Mouse (Mus musculus): Measurements from ENCODE around the gene Ccdc88c. TPM values are rescaled to one million over a fixed set of nuclear protein-coding genes. Genes with fewer than 3 reads are reported as not detected.

The Ccdc88c gene
- total and polyA plus RNA-seq, 3 experiments: 3.6 to 5.4 (median 5.2) TPM

DNA sequence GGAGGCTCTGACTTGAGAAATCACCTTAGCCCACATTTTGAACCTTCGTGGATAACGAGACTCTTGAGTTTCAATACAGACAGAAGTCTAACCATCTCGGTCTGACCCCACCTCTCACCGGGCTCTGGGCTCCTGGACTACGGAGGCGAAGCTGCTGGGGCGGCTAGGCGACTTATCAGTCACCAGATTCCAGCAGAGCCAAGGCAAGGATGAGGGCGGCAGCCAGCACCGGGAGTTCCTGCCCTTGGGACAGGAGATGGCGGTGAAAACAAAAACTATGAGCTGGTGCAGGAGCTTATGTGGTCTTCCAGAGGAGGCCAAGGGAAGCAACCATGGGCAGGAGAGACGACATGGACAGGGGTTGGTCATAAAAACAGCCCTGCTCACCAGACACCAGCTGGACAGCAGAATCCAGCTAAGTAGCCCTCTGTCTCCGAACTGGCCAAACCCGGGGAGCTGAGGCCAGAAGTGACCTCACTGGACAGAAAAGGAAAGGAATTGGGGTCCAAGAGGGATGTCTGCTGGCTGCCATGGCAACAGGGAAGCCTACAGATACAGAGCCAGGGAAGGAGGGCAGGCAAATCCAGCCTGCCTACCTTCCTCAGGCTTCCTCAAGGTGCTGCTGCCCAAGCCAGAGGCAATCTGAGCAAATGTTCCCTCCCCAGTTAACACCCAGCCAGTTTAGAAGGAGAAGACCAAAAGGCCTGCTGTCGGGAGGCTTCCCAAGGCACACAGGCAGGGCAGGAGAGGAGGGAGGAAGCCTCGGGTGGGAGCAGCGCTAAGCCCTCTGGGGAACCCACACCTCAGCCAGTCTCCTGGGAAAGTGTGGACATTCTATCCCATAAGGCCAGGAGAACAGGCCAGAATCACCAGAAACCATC lies 16.4 kb downstream of the Ccdc88c start:
- no peaks in the 10 kb centered on the region for H3K27me3 ChIP-seq (ENCODE audit: control insufficient read depth, insufficient read depth, low read length)
- H3K79me2 ChIP-seq (replicated peaks; ENCODE audit: control insufficient read depth, insufficient read depth, low read length): no peaks in the 10 kb centered on the region
- 0 out of 2 replicates have a peak overlapping the region, but pooled peaks have one; percentile 7 for H3K4me3 ChIP-seq
- H3K9ac ChIP-seq (ENCODE audit: low read depth, low read length): no peak overlapping the region
- WGBS: 18% methylated on average over 17 of the region's 17 CpGs
- H3K4me1 ChIP-seq (ENCODE audit: control insufficient read depth, insufficient read depth, low read length): peaks cover 42% of the 10 kb centered on the region
- peak overlapping the region; percentile 45 for H3K27ac ChIP-seq
- intact Hi-C loops (cut with DNase I): loop anchor here (2.0 to 10.0 kb wide), 2 partner anchors 14 to 238 kb away; partner anchors contain the start of gene Dglucy
- TF ChIP-seq CTCF (IDR thresholded peaks at IDR 0.05) (no peak), EP300 (IDR thresholded peaks at IDR 0.05; ENCODE audit: insufficient read depth, low read depth, low read length) (no peak), POLR2A (IDR thresholded peaks at IDR 0.05; ENCODE audit: insufficient read depth, low read depth, low read length) (no peak)
- DNase-seq: peak; percentile 58 to 63
- H3K36me3 ChIP-seq (ENCODE audit: control insufficient read depth, insufficient read depth, low read length): no peaks in the 10 kb centered on the region; the same call in 1 of the 2 replicates

DNA sequence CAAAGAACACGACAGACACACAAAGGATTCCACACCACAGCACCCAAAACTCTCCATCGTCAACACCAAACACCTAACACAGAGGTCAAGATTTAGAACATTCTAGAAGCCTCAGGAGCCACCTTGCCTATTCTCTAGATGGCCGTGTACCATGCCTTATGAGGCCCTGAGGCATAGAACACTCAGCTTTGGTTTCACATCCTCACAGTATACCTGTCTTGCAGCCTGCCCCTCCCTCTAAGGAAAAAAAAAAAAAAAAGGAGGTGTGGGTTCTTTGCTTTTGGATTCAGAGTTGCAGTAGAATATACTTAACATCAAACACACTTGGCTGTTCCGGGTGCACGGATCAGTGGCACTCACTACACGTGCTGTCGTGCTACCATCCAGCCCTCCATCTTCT lies 17.8 kb downstream of the Ccdc88c start:
- WGBS: 95% methylated on average over 7 of the region's 7 CpGs
- DNase-seq: no peak
- Histone ChIP-seq H3K27ac (no peak overlapping the region), H3K9ac (ENCODE audit: low read depth, low read length) (no peak overlapping the region), H3K27me3 (ENCODE audit: control insufficient read depth, insufficient read depth, low read length) (no peaks in the 10 kb centered on the region), H3K79me2 (replicated peaks; ENCODE audit: control insufficient read depth, insufficient read depth, low read length) (no peaks in the 10 kb centered on the region), H3K36me3 (ENCODE audit: control insufficient read depth, insufficient read depth, low read length) (no peaks in the 10 kb centered on the region; the same call in 1 of the 2 replicates), H3K4me3 (no peak overlapping the region), H3K4me1 (ENCODE audit: control insufficient read depth, insufficient read depth, low read length) (peaks cover 41% of the 10 kb centered on the region)
- intact Hi-C loops (cut with DNase I): loop anchor here (10.0 kb wide), 1 partner anchor 236 kb away; the partner anchor contains the start of gene Dglucy
- TF ChIP-seq POLR2A (IDR thresholded peaks at IDR 0.05; ENCODE audit: insufficient read depth, low read depth, low read length) (no peak), EP300 (IDR thresholded peaks at IDR 0.05; ENCODE audit: insufficient read depth, low read depth, low read length) (no peak), CTCF (IDR thresholded peaks at IDR 0.05) (no peak)

GRCm38 (mm10) chr12:101010148-101010920 lies 18.5 kb downstream of the Ccdc88c start:
- 60% methylated on average over 10 of the region's 10 CpGs for WGBS
- Histone ChIP-seq H3K27ac (no peak overlapping the region), H3K36me3 (ENCODE audit: control insufficient read depth, insufficient read depth, low read length) (no peaks in the 10 kb centered on the region; the same call in 1 of the 2 replicates), H3K4me1 (ENCODE audit: control insufficient read depth, insufficient read depth, low read length) (peaks cover 38% of the 10 kb centered on the region), H3K4me3 (no peak overlapping the region), H3K9ac (ENCODE audit: low read depth, low read length) (no peak overlapping the region), H3K79me2 (replicated peaks; ENCODE audit: control insufficient read depth, insufficient read depth, low read length) (no peaks in the 10 kb centered on the region), H3K27me3 (ENCODE audit: control insufficient read depth, insufficient read depth, low read length) (no peaks in the 10 kb centered on the region)
- intact Hi-C loops (cut with DNase I): loop anchor here (10.0 kb wide), 1 partner anchor 236 kb away; the partner anchor contains the start of gene Dglucy
- peak in 1 of 2 experiments; percentile 65 for DNase-seq
- TF ChIP-seq POLR2A (IDR thresholded peaks at IDR 0.05; ENCODE audit: insufficient read depth, low read depth, low read length) (no peak), EP300 (IDR thresholded peaks at IDR 0.05; ENCODE audit: insufficient read depth, low read depth, low read length) (0 out of 2 replicates have a peak, but pooled peaks have one; percentile 14), CTCF (IDR thresholded peaks at IDR 0.05) (no peak)

DNA sequence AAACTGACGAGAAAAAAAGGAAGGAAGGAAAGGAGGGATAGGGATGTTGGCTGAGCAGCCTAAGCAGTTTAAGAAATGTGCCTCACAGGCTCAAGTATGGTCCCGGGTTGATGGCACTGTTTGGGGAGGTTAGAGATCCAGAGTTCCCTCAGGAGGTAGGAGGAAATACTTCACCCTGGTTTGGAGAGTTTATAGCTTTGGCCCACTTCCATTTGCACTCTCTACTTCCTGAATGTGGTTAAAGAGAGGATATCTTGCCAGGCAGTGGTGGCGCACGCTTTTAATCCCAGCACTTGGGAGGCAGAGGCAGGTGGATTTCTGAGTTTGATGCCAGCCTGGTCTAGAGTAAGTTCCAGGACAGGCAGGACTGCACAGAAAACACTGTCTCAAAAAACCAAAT lies 19.6 kb downstream of the Ccdc88c start:
- DNase-seq: no peak
- Histone ChIP-seq H3K36me3 (ENCODE audit: control insufficient read depth, insufficient read depth, low read length) (no peaks in the 10 kb centered on the region; the same call in 1 of the 2 replicates), H3K79me2 (replicated peaks; ENCODE audit: control insufficient read depth, insufficient read depth, low read length) (no peaks in the 10 kb centered on the region), H3K9ac (ENCODE audit: low read depth, low read length) (no peak overlapping the region), H3K4me1 (ENCODE audit: control insufficient read depth, insufficient read depth, low read length) (peaks cover 37% of the 10 kb centered on the region), H3K27ac (no peak overlapping the region), H3K27me3 (ENCODE audit: control insufficient read depth, insufficient read depth, low read length) (no peaks in the 10 kb centered on the region), H3K4me3 (no peak overlapping the region)
- TF ChIP-seq CTCF (IDR thresholded peaks at IDR 0.05): no peak
- no peak for TF ChIP-seq EP300 (IDR thresholded peaks at IDR 0.05; ENCODE audit: insufficient read depth, low read depth, low read length)
- no peak for TF ChIP-seq POLR2A (IDR thresholded peaks at IDR 0.05; ENCODE audit: insufficient read depth, low read depth, low read length)
- 56% methylated on average over 4 of the region's 4 CpGs for WGBS
- intact Hi-C loops (cut with DNase I): no loop called here

- Histone ChIP-seq H3K4me3 (no peak overlapping the region), H3K79me2 (replicated peaks; ENCODE audit: control insufficient read depth, insufficient read depth, low read length) (no peaks in the 10 kb centered on the region), H3K4me1 (ENCODE audit: control insufficient read depth, insufficient read depth, low read length) (peaks cover 37% of the 10 kb centered on the region), H3K36me3 (ENCODE audit: control insufficient read depth, insufficient read depth, low read length) (no peaks in the 10 kb centered on the region; the same call in 1 of the 2 replicates), H3K27ac (no peak overlapping the region), H3K9ac (ENCODE audit: low read depth, low read length) (no peak overlapping the region), H3K27me3 (ENCODE audit: control insufficient read depth, insufficient read depth, low read length) (no peaks in the 10 kb centered on the region)
- intact Hi-C loops (cut with DNase I): no loop called here
- 67% methylated on average over 4 of the region's 4 CpGs for WGBS
- no peak for DNase-seq
- TF ChIP-seq POLR2A (IDR thresholded peaks at IDR 0.05; ENCODE audit: insufficient read depth, low read depth, low read length) (no peak), CTCF (IDR thresholded peaks at IDR 0.05) (no peak), EP300 (IDR thresholded peaks at IDR 0.05; ENCODE audit: insufficient read depth, low read depth, low read length) (no peak)
Observed at GRCm38 (mm10) chr12:101008648-101009047, 20.2 kb downstream of the Ccdc88c start.

All from heart, adult 2 months (tissue).